Mouse (Mus musculus) myocyte (in vitro differentiated cells): ENCODE data around the gene Ceacam10.

Experiments
- MAX ChIP-seq: IDR thresholded peaks from one replicate; pipeline ENCODE4 v1.6.1; 2011; ENCODE audit warnings: low read depth, mild to moderate bottlenecking, control low read depth
- POLR2A ChIP-seq: IDR thresholded peaks from one replicate; pipeline ENCODE4 v1.6.1; 2011; ENCODE audit warnings: low read depth, mild to moderate bottlenecking, control low read depth, moderate library complexity; ENCODE audit not compliant: insufficient read length
- REST ChIP-seq: IDR thresholded peaks from one replicate; pipeline ENCODE4 v1.6.1; 2011; ENCODE audit warnings: mild to moderate bottlenecking, control low read depth, moderate library complexity; ENCODE audit not compliant: insufficient read depth, insufficient read length
- SRF ChIP-seq: IDR thresholded peaks from one replicate; pipeline ENCODE4 v1.6.1; 2011; ENCODE audit warnings: low read depth; ENCODE audit not compliant: control insufficient read depth, insufficient read length
- TCF12 ChIP-seq: IDR thresholded peaks from one replicate; pipeline ENCODE4 v1.6.1; 2011; ENCODE audit warnings: mild to moderate bottlenecking, control low read depth; ENCODE audit not compliant: poor library complexity, insufficient read depth, severe bottlenecking
- TCF3 ChIP-seq: IDR thresholded peaks from one replicate; pipeline ENCODE4 v1.6.1; 2011; ENCODE audit warnings: low read depth, control low read depth; ENCODE audit not compliant: insufficient read length
- USF1 ChIP-seq: IDR thresholded peaks from one replicate; pipeline ENCODE4 v1.6.1; 2011; ENCODE audit warnings: low read depth, mild to moderate bottlenecking, control low read depth, moderate library complexity

GRCm38 (mm10) chr7:24809041-24809440 lies 32.0 kb downstream of the Ceacam10 start:
- no peak for TF ChIP-seq MAX
- no peak for TF ChIP-seq TCF12
- no peak for TF ChIP-seq POLR2A
- no peak for TF ChIP-seq REST
- TF ChIP-seq SRF: no peak
- no peak for TF ChIP-seq USF1
- TF ChIP-seq TCF3: no peak
